Mouse (Mus musculus) ovary, adult 10 weeks (tissue): Measurements from ENCODE around the gene Ube2ql1. TPM values are rescaled to one million over a fixed set of nuclear protein-coding genes. Genes with fewer than 3 reads are reported as not detected.

Source experiments
- polyA plus RNA-seq: library from polyadenylated mRNA; stranded (reverse); fragments of 350-450 nt; fragmentation: Illumina TruSeq; extraction: RNeasy Lipid Tissue Mini Kit (QIAGEN cat#74804); gene quantifications from one replicate; pipeline ENCODE4 v1.2.3, GENCODE M21; 2014

The Ube2ql1 gene
- polyA plus RNA-seq, result 0.91 TPM

GRCm38 (mm10) chr13:69739759-69740135 is at the start of gene Ube2ql1:
Gene Ube2ql1, minus strand, starts transcription at chr13:69739889.

Other genes with a start within 250 kb of the Ube2ql1 start
- 82.3 TPM for gene Nsun2, start 206.1 kb downstream of the Ube2ql1 start, polyA plus RNA-seq
- gene Tent4a, start 205.3 kb downstream of the Ube2ql1 start, polyA plus RNA-seq, result 14.2 TPM
- 86.0 TPM for gene Srd5a1, start 128.4 kb downstream of the Ube2ql1 start, polyA plus RNA-seq
- gene Med10, start 62.5 kb upstream of the Ube2ql1 start, polyA plus RNA-seq, result 132 TPM